Mouse (Mus musculus) testis, adult 2 months (tissue): ENCODE data around the gene Yipf2.

Source experiments
- CTCF ChIP-seq: fragments of 200-500 bp; IDR thresholded peaks from 2 replicates; pipeline ENCODE4 v1.5.1; 2012; ENCODE audit warnings: low read depth, mild to moderate bottlenecking, inconsistent platforms, low read length, moderate library complexity; ENCODE audit not compliant: control insufficient read depth, insufficient read depth, insufficient replicate concordance
- POLR2A ChIP-seq: fragments of 200-500 bp; IDR thresholded peaks from 2 replicates; pipeline ENCODE4 v1.6.1; 2012; ENCODE audit warnings: low read depth, mild to moderate bottlenecking, inconsistent platforms, low read length, moderate library complexity; ENCODE audit not compliant: control insufficient read depth

DNA sequence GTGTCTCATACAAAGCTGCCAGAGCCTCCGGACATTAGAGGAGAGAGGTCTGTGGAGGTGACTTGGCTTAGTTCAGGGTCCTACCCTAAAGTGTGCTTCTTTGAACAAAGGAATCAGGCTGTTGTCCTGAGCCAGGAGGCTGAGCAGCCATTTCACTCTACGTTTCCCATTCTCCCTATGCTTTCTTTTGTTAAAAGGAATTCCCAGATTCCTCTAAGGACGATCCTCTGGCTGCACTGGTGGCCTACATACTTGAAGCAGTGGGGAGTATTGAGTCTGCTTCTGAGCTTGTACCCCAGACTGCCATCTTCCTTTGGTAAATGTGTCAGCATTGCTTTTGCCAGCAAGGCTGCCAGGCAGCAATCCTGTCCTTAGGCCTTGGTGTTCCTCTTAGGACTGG is 40.5 kb upstream of the Yipf2 start:
- no peak for TF ChIP-seq POLR2A
- TF ChIP-seq CTCF: no peak
